Mouse (Mus musculus) ES-E14 (cell line): ENCODE measurements around the gene Slc1a3.

Source experiments
- HCFC1 ChIP-seq: IDR thresholded peaks from 2 replicates; pipeline ENCODE4 v1.6.1; 2012; ENCODE audit warnings: low read length, inconsistent platforms, borderline replicate concordance; ENCODE audit not compliant: insufficient read depth
- MAFK ChIP-seq: IDR thresholded peaks from 2 replicates; pipeline ENCODE4 v1.6.1; 2014; ENCODE audit warnings: mild to moderate bottlenecking, low read depth, low read length, inconsistent platforms; ENCODE audit not compliant: insufficient read depth

DNA sequence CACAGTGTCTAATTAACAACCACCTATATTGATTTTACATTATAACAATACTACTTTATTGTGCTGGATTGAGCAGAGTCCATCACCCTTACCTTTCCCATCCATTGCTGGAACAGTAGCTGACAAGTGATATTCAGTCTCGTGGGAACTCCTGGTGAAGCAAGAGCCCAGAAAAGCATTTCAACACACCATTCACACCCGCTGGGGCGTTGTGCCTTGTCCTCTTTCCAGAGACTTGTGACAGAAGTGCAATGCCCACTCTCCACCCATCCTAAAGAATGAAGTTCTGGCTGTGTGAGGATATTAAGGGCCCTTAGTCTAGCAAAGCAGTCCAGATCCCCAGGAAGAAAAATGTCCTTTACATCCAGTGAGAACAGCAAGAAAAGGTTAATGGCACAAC, 7.9 kb upstream of the Slc1a3 start:
- TF ChIP-seq HCFC1 (no peak), MAFK (no peak)
